ENCODE assay signal across 7 mouse cellular contexts in genomic region chr8:20812164-20812872, GRCm38 (mm10).
DNase-seq lines count a peak whose midpoint lies in the region.
"Not testable (repeated sequence)": the region's sequence is repeated elsewhere in the genome, so short reads cannot be mapped to it uniquely, and the experiment has no call there.

No protein-coding gene starts in this region.

- intact Hi-C loops in gastrocnemius, postnatal 14 days (cut with DNase I; ENCODE audit: low total_unique reads): not testable (repeated sequence)

- peak; percentile 3 for DNase-seq in A20 (ENCODE audit: low read depth, low spot score)
- peak; percentile 19 for DNase-seq in cerebellum, adult 11-12 months
- peak; percentile 4 for DNase-seq in gastrocnemius, postnatal 14 days
- peak; percentile 7 for DNase-seq in kidney, adult 9 months
- DNase-seq in left cerebral cortex, adult 8-10 months (ENCODE audit: low spot score in 2 of 2): peak; percentile 17 to 36
- peak; percentile 2 for DNase-seq in ovary, postnatal 10 days (ENCODE audit: low spot score)
- DNase-seq in spleen, postnatal 4 days (ENCODE audit: low spot score in 2 of 2): peak; percentile 15 to 68

Comparison
In these comparisons a context has a peak if more than half of its experiments do, and no peak if none do; other contexts are left out.
1. Peak in every context shown above with its lines: DNase-seq.